Mouse (Mus musculus) G1E (cell line): ENCODE measurements around the gene Gm26965.
"Not testable (repeated sequence)": the region's sequence is repeated elsewhere in the genome, so short reads cannot be mapped to it uniquely, and the experiment has no call there.

Experiments
- CTCF ChIP-seq: IDR thresholded peaks from 2 replicates; pipeline ENCODE4 v1.5.1; 2012; ENCODE audit warnings: low read depth, low read length, inconsistent platforms, mixed read lengths
- GATA1 ChIP-seq: IDR thresholded peaks from 2 replicates; pipeline ENCODE4 v1.6.1; 2012; ENCODE audit warnings: borderline replicate concordance, low read length, inconsistent platforms, mixed read lengths
- POLR2AphosphoS5 ChIP-seq: IDR thresholded peaks from 2 replicates; pipeline ENCODE4 v1.6.1; 2012; ENCODE audit warnings: low read depth, low read length, inconsistent platforms; ENCODE audit not compliant: insufficient replicate concordance

DNA sequence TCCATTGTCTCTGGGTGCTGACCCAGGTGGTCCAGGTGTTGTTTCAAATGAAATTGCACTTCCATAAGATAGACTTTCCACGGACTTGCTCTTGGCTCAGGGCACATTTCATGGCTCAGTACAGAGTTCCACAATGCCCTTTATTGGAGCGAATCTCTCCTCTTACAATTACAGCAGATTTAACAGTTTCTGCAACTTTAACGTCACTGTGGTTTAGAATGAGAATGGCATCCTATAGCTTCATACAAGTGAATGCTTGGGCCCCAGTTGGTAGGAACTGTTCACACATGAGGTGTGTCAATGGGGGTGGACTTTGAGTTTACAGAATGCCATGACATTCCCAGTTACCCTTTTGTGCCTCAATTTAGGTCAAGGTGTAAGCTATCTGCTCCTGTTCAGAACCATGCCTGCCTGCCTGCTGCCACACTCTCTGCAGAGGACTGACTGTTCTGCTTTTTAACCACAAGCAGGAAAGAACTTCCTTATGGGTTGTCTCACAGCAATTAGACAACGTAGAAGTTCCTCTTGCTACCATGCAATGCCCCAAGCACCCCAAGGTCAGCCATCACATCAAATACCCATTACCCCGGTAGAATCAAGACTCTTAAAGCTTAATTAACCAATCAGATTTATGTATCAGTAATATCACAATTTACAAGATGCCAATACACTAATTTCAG lies 62.3 kb downstream of the Gm26965 start:
- TF ChIP-seq CTCF, GATA1, POLR2AphosphoS5: not testable (repeated sequence)
